Mouse (Mus musculus): ENCODE measurements at regions not wholly inside any gene's neighbourhood (a gene's known extent, or its start where the extent isn't known, plus 50 kb on each side); places are given as distances from the start of the nearest gene placed in this dataset.
"Not testable (repeated sequence)": the region's sequence is repeated elsewhere in the genome, so short reads cannot be mapped to it uniquely, and the experiment has no call there.

DNA sequence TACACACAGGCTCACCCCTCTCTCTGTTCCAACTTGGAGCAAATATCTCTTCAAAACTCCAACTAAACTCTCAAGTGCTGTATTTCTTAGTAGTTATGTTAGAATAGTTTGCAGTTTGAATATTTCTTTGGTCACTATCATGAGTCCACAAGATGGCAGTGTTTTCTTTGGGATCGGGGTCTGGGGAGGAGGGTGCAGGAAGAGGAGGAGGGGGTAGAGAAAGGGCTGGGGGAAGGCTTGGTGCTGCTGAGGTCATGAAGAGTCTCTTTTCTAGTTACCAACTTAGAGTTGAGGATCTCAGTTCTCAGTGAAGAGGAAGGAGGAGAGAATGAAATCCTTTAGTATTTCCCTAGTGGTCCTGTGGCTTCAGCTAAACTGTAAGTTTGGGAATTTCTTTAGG is 188.1 kb upstream of the Olfr1507 start:
- not testable (repeated sequence) for TF ChIP-seq CTCF, EP300 (IDR thresholded peaks at IDR 0.05; ENCODE audit: low read depth)

Measured in heart, postnatal 0 days (tissue).